Mouse (Mus musculus) ES-E14 (cell line): Measurements from ENCODE around the gene Ctsw. TPM values are rescaled to one million over a fixed set of nuclear protein-coding genes. Genes with fewer than 3 reads are reported as not detected.

Experiments used
- DNase-seq: peaks from one replicate; pipeline ENCODE4 v3.0.0-alpha.2; 2013; ENCODE audit warnings: low read depth, low spot score
- H3K27ac ChIP-seq: 2 replicates; pipeline ENCODE4 v1.5.1; 2012; ENCODE audit warnings: low read depth, mild to moderate bottlenecking, low read length, moderate library complexity, mixed read lengths; ENCODE audit not compliant: poor library complexity, insufficient read depth, severe bottlenecking
- H3K36me3 ChIP-seq: 2 replicates; pipeline ENCODE4 v1.6.1; 2012; ENCODE audit warnings: mild to moderate bottlenecking, low read length, moderate library complexity, mixed read lengths; ENCODE audit not compliant: control insufficient read depth, poor library complexity, insufficient read depth, severe bottlenecking
- H3K4me1 ChIP-seq, 2 experiments: fragments of 150-350 bp in 1 of 2; sonication (generic) in 1 of 2; 2 replicates each; pipeline ENCODE4 v1.6.1; 2012; ENCODE audit warnings: low read length in 2 of 2, mild to moderate bottlenecking in 1 of 2, mixed read lengths in 1 of 2; ENCODE audit not compliant: control insufficient read depth in 2 of 2, insufficient read depth in 2 of 2, poor library complexity in 1 of 2
- H3K4me3 ChIP-seq, 2 experiments: fragments of 150-350 bp in 1 of 2; sonication (generic) in 1 of 2; 2 replicates each; pipeline ENCODE4 v1.5.1; 2012; ENCODE audit warnings: low read length in 2 of 2, low read depth in 1 of 2, mild to moderate bottlenecking in 1 of 2, mixed read lengths in 1 of 2; ENCODE audit not compliant: insufficient read depth in 1 of 2, poor library complexity in 1 of 2, severe bottlenecking in 1 of 2
- H3K9ac ChIP-seq: 2 replicates; pipeline ENCODE4 v1.6.1; 2012; ENCODE audit warnings: low read depth, mild to moderate bottlenecking, low read length, mixed read lengths; ENCODE audit not compliant: poor library complexity, insufficient read depth, severe bottlenecking
- H3K9me3 ChIP-seq: fragments of 150-350 bp; sonication (generic); 2 replicates; pipeline ENCODE4 v1.6.1; 2012; ENCODE audit warnings: low read depth, mild to moderate bottlenecking, low read length; ENCODE audit not compliant: control insufficient read depth, insufficient read depth
- CHD2 ChIP-seq: IDR thresholded peaks from 2 replicates; pipeline ENCODE4 v1.6.1; 2014; ENCODE audit warnings: mild to moderate bottlenecking, low read depth, low read length, inconsistent platforms
- HCFC1 ChIP-seq: IDR thresholded peaks from 2 replicates; pipeline ENCODE4 v1.6.1; 2012; ENCODE audit warnings: low read length, inconsistent platforms, borderline replicate concordance; ENCODE audit not compliant: insufficient read depth
- MAFK ChIP-seq: IDR thresholded peaks from 2 replicates; pipeline ENCODE4 v1.6.1; 2014; ENCODE audit warnings: mild to moderate bottlenecking, low read depth, low read length, inconsistent platforms; ENCODE audit not compliant: insufficient read depth
- ZC3H11A ChIP-seq: IDR thresholded peaks from 2 replicates; pipeline ENCODE4 v1.6.1; 2012; ENCODE audit warnings: low read depth, mild to moderate bottlenecking, inconsistent platforms, low read length, borderline replicate concordance
- ZNF384 ChIP-seq: IDR thresholded peaks from 2 replicates; pipeline ENCODE4 v1.6.1; 2012; ENCODE audit warnings: low read depth, low read length, inconsistent platforms
- in situ Hi-C, 2 experiments: fragments of 600-800 bp; cut with MboI; formaldehyde crosslinking; loops; one replicate each; pipeline ENCODE4 v1.15.1; 2025; ENCODE audit warnings: low sequenced_read_pairs in 2 of 2, inconsistent platforms in 1 of 2; ENCODE audit not compliant: unreplicated experiment in 2 of 2
- total RNA-seq: library from RNA; depleted of rRNA; stranded (reverse); fragments of 300-350 nt; gene quantifications from 2 replicates; pipeline ENCODE4 v1.2.3, GENCODE M21; 2012

Gene Ctsw
- total RNA-seq, 1 experiment, result 4.5 TPM

DNA sequence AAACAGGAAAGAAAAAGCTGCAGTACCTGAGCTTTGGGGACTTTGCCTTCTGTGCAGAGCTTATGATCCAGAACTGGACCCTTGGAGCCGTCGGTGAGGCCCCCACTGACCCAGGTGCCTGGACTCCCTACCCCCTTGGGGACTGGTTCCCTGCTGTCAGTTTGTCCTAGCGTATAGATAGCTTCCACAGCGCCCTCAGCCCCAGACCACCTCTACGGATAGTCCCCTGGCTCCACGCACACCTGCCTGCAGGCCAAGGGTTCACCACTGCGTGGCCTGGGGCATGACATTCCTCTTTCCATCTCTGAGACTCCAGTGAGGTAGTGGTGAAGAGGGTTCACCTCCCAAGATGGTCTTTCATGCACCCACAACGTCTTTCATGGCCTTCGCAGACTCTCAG, 5.1 kb downstream of the Ctsw start:
- no peak overlapping the region for H3K27ac ChIP-seq
- in situ Hi-C loops, result no loop called here

DNA sequence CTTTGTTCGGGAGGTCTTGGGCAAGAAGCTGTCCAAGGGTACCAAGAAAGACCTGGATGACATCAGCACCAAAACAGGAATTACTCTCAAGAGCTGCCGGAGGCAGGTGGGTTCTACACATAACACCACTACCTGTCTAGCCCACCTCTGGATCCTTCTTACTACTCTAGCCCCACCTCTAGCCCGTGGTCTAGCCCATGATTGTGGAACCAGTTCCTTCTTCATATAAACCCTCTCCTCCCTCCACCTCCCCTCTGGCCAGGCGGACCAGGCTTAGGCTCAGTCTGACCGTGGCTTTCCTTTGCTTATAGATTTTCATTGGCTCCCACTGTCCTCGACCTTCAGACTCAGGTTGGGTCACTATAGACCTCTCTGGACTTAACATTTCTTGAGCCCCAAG, 6.9 kb downstream of the Ctsw start:
- H3K27ac ChIP-seq, result no peak overlapping the region
- DNase-seq, result no peak
- in situ Hi-C loops, result no loop called here
- no peak overlapping the region for H3K9ac ChIP-seq
- TF ChIP-seq ZNF384 (no peak), MAFK (no peak), CHD2 (no peak), HCFC1 (no peak), ZC3H11A (no peak)
- peaks cover 28% of the 10 kb centered on the region for H3K36me3 ChIP-seq
- peak overlapping the region in 1 of 2 experiments; percentile 92; a peak in 2 of 4 replicates for H3K4me3 ChIP-seq
- no peaks in the 10 kb centered on the region for H3K9me3 ChIP-seq
- H3K4me1 ChIP-seq, result peaks cover 4 to 9% of the 10 kb centered on the region in 2 experiments; a peak in 1 of 4 replicates

More for the DNA sequence above, 5.1 kb downstream of the Ctsw start:
- TF ChIP-seq HCFC1, result no peak
- TF ChIP-seq MAFK, result no peak
- no peak for TF ChIP-seq ZNF384
- TF ChIP-seq CHD2, result no peak
- TF ChIP-seq ZC3H11A, result no peak
- peaks cover 7 to 9% of the 10 kb centered on the region in 2 experiments; a peak in 2 of 4 replicates for H3K4me1 ChIP-seq
- no peak for DNase-seq
- H3K36me3 ChIP-seq, result peaks cover 31% of the 10 kb centered on the region
- H3K9ac ChIP-seq, result no peak overlapping the region
- no peak overlapping the region for H3K4me3 ChIP-seq
- no peaks in the 10 kb centered on the region for H3K9me3 ChIP-seq

DNA sequence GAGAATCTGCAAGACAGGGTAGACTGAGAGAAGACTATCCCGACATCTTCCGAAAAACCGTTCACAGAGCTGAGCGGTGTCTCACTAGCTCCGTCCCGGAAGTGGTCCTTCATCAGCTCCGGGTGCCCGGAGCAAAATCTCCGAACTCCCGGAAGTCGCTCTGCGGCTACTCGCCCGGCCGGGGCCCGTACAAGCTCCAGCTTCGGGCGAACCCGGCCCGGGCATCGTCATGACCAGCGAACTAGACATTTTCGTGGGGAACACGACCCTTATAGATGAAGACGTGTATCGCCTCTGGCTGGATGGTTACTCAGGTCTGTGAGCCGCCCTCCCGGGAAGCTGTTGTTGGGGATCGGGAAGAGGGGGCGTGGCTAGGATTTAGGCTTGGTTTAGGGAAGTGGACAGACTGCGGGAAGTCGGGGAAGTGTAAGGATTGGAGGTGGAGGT, 7.8 kb downstream of the Ctsw start, which contains the start of gene Fibp:
Fibp (plus strand) TSS at position 151 of the 447 bp plus-strand sequence.
- peak within 1 kb of the TSS; percentile 94 for H3K9ac ChIP-seq
- peaks cover 6 to 11% of the 10 kb centered on the region in 2 experiments; a peak in 2 of 4 replicates for H3K4me1 ChIP-seq
- TF ChIP-seq MAFK, result no peak
- TF ChIP-seq CHD2, result peak; percentile 35; the same call in 1 of the 2 replicates
- TF ChIP-seq HCFC1, result peak; percentile 76; the same call in 1 of the 2 replicates
- H3K27ac ChIP-seq, result no peak within 1 kb of the TSS
- no peaks in the 10 kb centered on the region for H3K9me3 ChIP-seq
- peaks cover 19% of the 10 kb centered on the region for H3K36me3 ChIP-seq
- DNase-seq, result peak; percentile 68
- in situ Hi-C loops, result no loop called here
- peak within 1 kb of the TSS; percentile 92 to 99 for H3K4me3 ChIP-seq

DNA sequence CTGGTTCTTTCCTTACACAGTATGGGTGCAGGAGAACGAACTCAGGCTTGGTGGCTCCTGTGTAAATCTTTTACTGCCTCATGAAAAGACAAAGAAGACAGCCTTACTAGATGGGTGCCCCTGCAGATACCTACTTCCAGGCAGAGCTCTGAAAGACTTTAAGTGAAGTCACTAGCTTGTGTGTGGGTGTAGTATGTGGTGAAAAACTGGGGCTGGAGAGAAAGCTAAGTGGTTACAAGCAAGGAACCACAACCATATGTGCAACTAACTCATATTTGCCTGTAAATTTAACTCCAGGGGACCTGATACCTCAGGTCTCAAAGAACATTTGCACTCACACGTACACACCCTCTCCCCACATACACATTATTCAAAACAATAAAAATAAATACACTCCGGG, 8.4 kb downstream of the Ctsw start:
- TF ChIP-seq HCFC1, result no peak
- no peak for TF ChIP-seq CHD2
- no peak for TF ChIP-seq ZC3H11A
- no peak for TF ChIP-seq MAFK
- in situ Hi-C loops, result no loop called here
- peak overlapping the region; percentile 92 to 99 for H3K4me3 ChIP-seq
- DNase-seq, result no peak
- no peak overlapping the region for H3K27ac ChIP-seq
- no peak overlapping the region; the same call in 1 of the 2 replicates for H3K9ac ChIP-seq
- H3K9me3 ChIP-seq, result no peaks in the 10 kb centered on the region
- peaks cover 6 to 15% of the 10 kb centered on the region in 2 experiments; a peak in 3 of 4 replicates for H3K4me1 ChIP-seq
- H3K36me3 ChIP-seq, result peaks cover 13% of the 10 kb centered on the region; the same call in 1 of the 2 replicates

DNA sequence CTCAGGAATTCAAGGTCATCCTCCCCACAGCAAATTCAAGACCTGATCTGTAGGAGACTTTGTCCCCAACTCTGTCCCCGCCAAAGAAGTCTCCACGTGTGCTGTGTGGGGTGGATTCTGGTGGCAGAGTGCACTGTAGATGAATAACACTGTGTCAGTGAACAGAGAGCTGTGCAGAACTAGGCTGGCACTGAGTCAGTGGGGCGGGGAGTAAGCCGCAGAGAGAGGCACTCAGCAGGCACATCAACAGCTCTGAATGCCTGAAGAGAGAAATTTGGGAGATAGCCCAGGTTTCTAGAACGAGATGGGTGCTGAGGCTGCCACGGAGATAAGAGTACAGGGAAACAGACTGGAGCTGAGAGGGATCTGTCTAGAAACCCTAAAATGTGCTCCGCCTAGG, 9.3 kb downstream of the Ctsw start:
- no peak overlapping the region for H3K27ac ChIP-seq
- no peak overlapping the region for H3K4me3 ChIP-seq
- DNase-seq, result no peak
- H3K9me3 ChIP-seq, result no peaks in the 10 kb centered on the region
- in situ Hi-C loops, result no loop called here
- peaks cover 16% of the 10 kb centered on the region; the same call in 1 of the 2 replicates for H3K36me3 ChIP-seq
- H3K9ac ChIP-seq, result no peak overlapping the region; the same call in 1 of the 2 replicates
- TF ChIP-seq HCFC1 (no peak), ZC3H11A (no peak), CHD2 (no peak), ZNF384 (no peak), MAFK (no peak)
- peaks cover 2 to 13% of the 10 kb centered on the region in 2 experiments; a peak in 3 of 4 replicates for H3K4me1 ChIP-seq
